Mouse (Mus musculus) hindbrain, embryonic 10.5 days (tissue): Measurements from ENCODE around the gene Ces1c. TPM values are rescaled to one million over a fixed set of nuclear protein-coding genes. Genes with fewer than 3 reads are reported as not detected.

Source experiments
- DNase-seq: peaks from one replicate; pipeline ENCODE4 v3.0.0-alpha.2; 2017; ENCODE audit warnings: low spot score
- H3K27ac ChIP-seq: fragments of 300-500 bp; sonication (generic); 2 replicates; pipeline ENCODE4 v1.5.1; 2016; ENCODE audit warnings: mild to moderate bottlenecking, moderate library complexity
- H3K27me3 ChIP-seq: fragments of 300-500 bp; sonication (generic); 2 replicates; pipeline ENCODE4 v1.6.1; 2016; ENCODE audit warnings: mild to moderate bottlenecking; ENCODE audit not compliant: poor library complexity, insufficient read depth, severe bottlenecking
- H3K36me3 ChIP-seq: fragments of 300-500 bp; sonication (generic); 2 replicates; pipeline ENCODE4 v1.6.1; 2016; ENCODE audit warnings: mild to moderate bottlenecking, moderate library complexity
- H3K4me1 ChIP-seq: fragments of 300-500 bp; sonication (generic); replicated peaks from 2 replicates; pipeline ENCODE4 v1.6.1; 2016; ENCODE audit warnings: mild to moderate bottlenecking
- H3K4me3 ChIP-seq: fragments of 300-500 bp; sonication (generic); 2 replicates; pipeline ENCODE4 v1.5.1; 2016; ENCODE audit warnings: mild to moderate bottlenecking, moderate library complexity
- H3K9me3 ChIP-seq: fragments of 300-500 bp; sonication (generic); 2 replicates; pipeline ENCODE4 v1.6.1; 2016; ENCODE audit warnings: mild to moderate bottlenecking, moderate library complexity
- WGBS: fragments of 180-500 bp; shearing (Covaris S2); methylation state at CpG from one replicate; pipeline ENCODE4 v1.1.7; 2016; 5-methylcytosine and 5-hydroxymethylcytosine counted together
- polyA plus RNA-seq: library from polyadenylated mRNA; unstranded; fragments of >200 nt; fragmentation: Nextera tagmentation; extraction: Ambion mirVana; gene quantifications from 2 replicates; pipeline ENCODE4 v1.2.1, GENCODE M21; 2016

Gene Ces1c
- polyA plus RNA-seq = 0.09 TPM in 1 of 2 replicates, not detected in the other

DNA sequence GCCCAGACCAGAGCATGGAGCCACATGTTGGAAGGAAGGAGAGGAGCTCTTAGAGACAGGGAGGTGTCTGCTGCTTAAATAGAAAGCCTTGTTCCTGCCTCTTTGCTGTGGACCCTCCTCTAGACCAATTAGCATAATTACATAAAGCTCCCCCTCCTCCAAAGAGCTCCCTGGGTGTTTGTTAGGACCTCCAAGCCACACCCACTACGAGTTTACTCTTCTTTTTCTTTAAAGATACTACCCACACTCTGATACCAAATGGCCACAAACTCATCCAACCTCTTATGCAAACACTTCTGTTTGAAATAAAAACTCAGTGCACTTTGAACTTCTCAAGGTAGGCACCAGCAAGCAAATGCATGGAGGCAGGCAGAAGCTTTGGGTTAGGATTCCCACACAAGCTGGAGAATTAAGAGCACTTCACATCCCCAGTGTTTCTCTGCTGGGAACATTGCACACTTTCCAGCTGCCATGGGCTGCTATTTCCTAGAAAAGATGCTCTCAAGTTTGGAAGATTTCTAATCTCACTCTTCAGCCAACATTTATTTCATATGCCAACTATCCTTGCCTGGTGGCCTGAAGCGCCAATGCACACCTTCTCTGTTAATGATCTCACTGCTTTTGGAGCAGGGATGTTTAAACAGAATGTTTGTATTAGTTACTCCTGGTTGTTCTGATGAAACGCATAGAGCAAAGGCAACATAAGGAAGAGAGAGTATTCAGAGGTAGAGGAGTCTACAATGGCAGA is at the start of gene Ces1c:
TSS of gene Ces1c (minus strand) at position 51 of the 748 bp plus-strand sequence.
- H3K27ac ChIP-seq = no peak within 1 kb of the TSS
- whole genome bisulfite sequencing = 81% methylated on average over 3 of the region's 3 CpGs
- no peaks in the 10 kb centered on the region for H3K9me3 ChIP-seq
- no peak within 1 kb of the TSS for H3K4me3 ChIP-seq
- no peaks in the 10 kb centered on the region for H3K4me1 ChIP-seq
- no peak for DNase-seq
- H3K36me3 ChIP-seq = no peaks in the 10 kb centered on the region
- H3K27me3 ChIP-seq = no peaks in the 10 kb centered on the region

DNA sequence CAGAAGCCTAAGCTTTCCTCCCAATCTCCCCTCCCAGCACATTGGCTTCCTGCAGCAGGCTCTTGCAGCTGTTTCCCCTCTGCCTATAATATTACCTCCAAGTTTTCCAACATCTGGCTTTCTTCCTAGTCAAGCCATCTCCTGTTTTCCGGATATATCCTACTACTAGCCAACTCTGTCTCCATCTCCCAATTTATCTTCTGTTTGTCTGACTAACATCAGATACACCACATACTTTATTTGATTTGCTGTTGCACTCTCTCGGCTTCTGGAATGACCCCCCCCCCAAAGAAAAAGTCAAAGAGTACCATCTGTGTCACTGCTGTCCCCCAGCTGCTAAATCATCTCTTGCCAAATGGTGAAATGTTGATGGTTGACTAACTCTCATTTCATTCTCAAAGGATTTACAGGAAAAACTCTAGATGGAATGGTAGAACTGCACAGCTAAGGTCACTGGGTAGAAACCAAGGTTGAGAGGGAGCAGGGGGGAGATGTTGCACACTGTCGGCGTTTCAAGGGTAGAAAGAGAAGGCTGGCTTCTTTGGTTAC is 49.6 kb upstream of the Ces1c start:
- Histone ChIP-seq H3K36me3 (no peaks in the 10 kb centered on the region), H3K27ac (no peak overlapping the region), H3K4me3 (no peak overlapping the region), H3K27me3 (no peaks in the 10 kb centered on the region), H3K9me3 (no peaks in the 10 kb centered on the region), H3K4me1 (peaks cover 8% of the 10 kb centered on the region)
- 86% methylated on average over 4 of the region's 4 CpGs for WGBS
- no peak for DNase-seq

DNA sequence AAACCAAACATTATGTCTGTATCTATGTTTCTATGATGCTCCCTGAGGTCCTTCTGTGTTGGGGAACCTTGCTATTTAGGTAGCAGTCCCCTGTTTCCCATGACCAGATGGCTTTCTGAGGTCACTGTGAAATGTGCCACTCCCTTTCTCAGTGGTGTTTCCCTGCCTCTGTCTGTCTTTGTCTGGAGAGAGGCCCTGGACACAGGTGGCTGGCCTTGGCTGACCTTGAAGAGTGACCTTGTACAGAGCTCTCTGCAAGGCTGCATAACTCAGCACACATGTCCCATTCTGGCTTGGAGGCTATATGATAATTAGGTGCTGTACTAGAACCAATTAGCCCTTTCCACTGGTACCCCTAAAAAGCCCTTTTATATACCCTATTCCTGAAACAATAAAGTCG is 45.5 kb upstream of the Ces1c start:
- DNase-seq = peak; percentile 15
- Histone ChIP-seq H3K36me3 (no peaks in the 10 kb centered on the region), H3K4me3 (no peak overlapping the region), H3K27ac (no peak overlapping the region), H3K4me1 (peaks cover 8% of the 10 kb centered on the region), H3K27me3 (no peaks in the 10 kb centered on the region), H3K9me3 (no peaks in the 10 kb centered on the region)
- 46% methylated on average over 1 of the region's 1 CpGs for WGBS

DNA sequence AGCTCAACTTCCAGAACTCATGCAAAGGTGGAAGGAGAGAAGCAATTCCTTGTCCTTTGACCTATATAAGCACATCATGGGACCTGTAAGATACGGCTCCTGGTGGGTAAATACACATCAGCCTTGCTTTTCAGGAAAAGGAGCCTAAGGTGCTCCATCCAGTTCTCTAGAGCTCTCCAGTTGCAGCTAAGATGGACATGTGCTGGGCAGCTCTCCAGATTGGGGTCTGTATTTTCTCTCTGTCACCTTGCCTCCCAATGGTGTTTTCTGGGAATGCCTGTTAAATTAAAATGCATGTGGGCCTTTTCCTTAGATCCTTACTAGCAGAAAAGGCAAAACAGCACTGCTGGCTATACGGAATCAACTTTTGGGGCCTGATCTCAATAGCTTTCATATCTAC is 43.5 kb upstream of the Ces1c start:
- Histone ChIP-seq H3K4me3 (no peak overlapping the region), H3K9me3 (no peaks in the 10 kb centered on the region), H3K4me1 (peaks cover 8% of the 10 kb centered on the region), H3K36me3 (no peaks in the 10 kb centered on the region), H3K27ac (no peak overlapping the region), H3K27me3 (no peaks in the 10 kb centered on the region)
- DNase-seq = no peak
- WGBS = 93% methylated on average over 2 of the region's 2 CpGs

DNA sequence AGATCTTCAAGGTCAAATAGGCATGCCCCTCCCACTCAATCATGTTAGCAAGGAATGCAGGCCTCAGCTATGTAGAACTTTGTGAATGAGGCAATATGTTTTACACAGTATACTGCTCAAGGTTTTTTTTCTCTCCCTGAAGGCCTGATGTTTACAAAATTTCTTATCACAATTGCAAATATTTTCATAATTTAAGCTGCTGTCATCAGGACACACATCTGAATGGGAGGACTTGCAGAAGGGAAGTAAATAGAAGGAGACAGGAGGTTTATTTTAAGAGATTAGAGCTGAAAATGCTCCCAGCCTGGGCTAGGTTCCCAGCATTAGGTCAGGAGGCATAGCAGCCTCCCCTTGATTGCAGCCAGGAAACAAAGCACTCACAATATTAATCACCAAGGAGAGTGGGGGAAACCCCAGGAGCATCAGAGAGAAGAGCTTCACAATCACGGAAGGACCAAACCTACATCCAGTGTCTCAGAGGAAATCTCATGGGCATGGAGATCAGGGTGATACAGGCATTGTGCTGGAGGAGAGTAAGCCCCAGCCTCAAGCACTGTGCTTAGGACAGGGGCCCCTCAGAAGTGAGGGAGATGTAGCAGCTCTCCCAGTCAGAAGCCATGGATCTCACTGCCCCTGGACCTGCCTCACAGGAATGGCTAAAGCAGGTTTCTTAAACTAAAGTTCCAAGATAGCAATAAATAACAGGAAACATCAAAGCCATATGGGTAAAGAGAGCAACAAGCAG is 40.9 kb upstream of the Ces1c start:
- H3K27ac ChIP-seq = no peak overlapping the region
- DNase-seq = no peak
- WGBS = 66% methylated on average over 1 of the region's 1 CpGs

DNA sequence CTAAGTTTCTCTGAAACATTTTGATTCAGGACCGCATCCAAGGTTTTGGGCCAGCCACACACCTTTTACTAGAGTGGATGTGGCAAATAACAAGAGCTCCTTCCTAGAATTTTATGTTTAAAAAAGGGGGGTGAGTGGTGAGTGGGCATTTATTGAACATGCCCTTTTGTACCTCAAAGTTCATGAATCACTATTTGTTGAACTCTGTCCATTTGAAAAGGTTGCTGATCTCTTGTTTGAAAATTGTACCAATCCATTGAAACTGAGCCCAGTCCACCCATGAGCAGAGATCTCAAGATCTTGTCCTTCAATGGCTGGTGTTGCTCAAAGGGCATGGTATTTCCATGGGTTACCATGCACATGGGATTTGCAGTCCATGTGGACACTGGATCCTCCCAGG is 32.3 kb upstream of the Ces1c start:
- Histone ChIP-seq H3K27ac (no peak overlapping the region), H3K36me3 (no peaks in the 10 kb centered on the region), H3K4me3 (no peak overlapping the region), H3K4me1 (no peaks in the 10 kb centered on the region), H3K9me3 (no peaks in the 10 kb centered on the region), H3K27me3 (no peaks in the 10 kb centered on the region)
- DNase-seq = no peak
- 88% methylated on average over 1 of the region's 1 CpGs for WGBS

More for the DNA sequence above, 40.9 kb upstream of the Ces1c start:
- Histone ChIP-seq H3K36me3 (no peaks in the 10 kb centered on the region), H3K9me3 (no peaks in the 10 kb centered on the region), H3K27me3 (no peaks in the 10 kb centered on the region), H3K4me3 (no peak overlapping the region), H3K4me1 (peaks cover 8% of the 10 kb centered on the region)

DNA sequence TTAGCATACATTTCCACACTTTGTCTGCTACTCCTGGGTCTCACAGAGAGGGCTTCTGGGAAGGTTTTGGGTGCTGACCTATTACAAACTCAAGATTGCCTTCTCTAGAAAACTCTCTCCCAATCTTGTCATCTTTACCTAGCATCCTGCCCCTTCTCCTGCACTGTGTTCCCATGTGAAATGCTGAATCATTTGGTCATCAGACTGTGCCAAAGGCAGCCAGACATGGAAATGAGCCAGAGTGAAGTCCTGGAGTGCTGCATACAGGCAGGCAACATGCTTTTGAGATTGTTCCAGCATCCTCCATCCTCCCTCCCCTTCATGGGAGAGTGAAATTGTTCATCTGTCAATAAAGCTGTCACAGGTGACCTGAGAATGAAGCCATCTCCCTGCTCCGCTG is 20.3 kb upstream of the Ces1c start:
- no peak for DNase-seq
- Histone ChIP-seq H3K4me1 (no peaks in the 10 kb centered on the region), H3K36me3 (no peaks in the 10 kb centered on the region), H3K9me3 (no peaks in the 10 kb centered on the region), H3K27ac (no peak overlapping the region), H3K27me3 (no peaks in the 10 kb centered on the region), H3K4me3 (no peak overlapping the region)
- WGBS = 93% methylated on average over 1 of the region's 1 CpGs

DNA sequence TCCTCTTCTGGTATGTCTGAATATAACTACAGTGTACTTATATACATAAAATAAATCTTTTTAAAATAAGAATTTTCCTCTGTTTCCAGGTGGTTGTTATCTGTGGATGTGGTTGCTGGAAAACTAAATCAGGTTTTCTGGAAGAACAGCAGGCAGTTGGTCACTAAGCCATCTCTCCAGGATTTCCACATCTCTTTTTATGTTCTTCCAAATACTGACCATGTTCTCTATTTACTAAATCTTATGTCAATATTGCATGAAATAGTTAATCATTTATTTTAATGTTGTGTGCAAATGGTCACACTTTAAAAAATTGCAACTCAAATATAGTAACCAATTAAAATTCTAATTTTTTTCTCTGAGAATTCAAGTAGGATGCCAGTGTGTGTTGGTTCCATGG is 16.2 kb upstream of the Ces1c start:
- no peaks in the 10 kb centered on the region for H3K4me1 ChIP-seq
- H3K36me3 ChIP-seq = no peaks in the 10 kb centered on the region
- no peak for DNase-seq
- H3K27ac ChIP-seq = no peak overlapping the region
- H3K27me3 ChIP-seq = no peaks in the 10 kb centered on the region
- H3K9me3 ChIP-seq = no peaks in the 10 kb centered on the region
- H3K4me3 ChIP-seq = no peak overlapping the region

DNA sequence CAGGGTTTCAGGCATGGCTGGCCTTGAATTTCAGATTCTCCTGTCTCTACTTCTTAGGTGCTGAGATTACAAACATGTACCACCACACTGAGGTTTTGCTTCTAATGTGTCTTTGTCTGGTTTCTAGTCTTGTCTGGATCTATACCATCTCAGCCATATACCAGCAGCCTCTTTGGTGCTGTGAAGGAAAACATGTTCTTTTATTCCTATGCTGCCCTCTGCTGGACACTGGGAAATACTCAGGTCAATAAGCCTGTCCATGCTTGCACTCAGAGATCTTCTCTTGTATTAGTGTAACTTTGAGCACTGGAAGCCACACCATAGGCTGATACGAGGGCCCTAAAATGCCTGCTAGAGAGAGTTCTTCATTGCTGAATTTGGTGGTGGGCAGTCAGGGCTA is 9.6 kb upstream of the Ces1c start:
- no peak overlapping the region for H3K27ac ChIP-seq

DNA sequence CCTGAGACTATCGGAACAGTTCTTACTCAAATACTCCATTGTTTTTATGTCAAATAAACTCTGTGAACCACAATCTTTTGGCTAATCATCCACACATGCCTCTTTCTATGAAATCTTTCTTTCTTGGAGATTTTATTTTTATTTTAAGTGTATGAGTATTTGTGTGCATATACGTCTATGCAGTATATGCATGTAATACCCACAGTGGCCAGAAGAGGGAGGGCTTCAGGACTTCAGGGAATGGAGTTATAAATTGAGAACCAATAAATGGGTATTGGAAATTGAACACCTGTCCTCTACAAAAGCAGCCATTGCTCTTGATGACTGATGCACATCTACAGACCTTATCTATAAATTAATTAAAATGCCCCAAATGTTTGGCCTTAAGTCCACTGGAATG is 1.1 kb upstream of the Ces1c start:
- Histone ChIP-seq H3K27me3 (no peaks in the 10 kb centered on the region), H3K36me3 (no peaks in the 10 kb centered on the region), H3K9me3 (no peaks in the 10 kb centered on the region), H3K4me3 (no peak overlapping the region), H3K4me1 (no peaks in the 10 kb centered on the region), H3K27ac (no peak overlapping the region)
- DNase-seq = no peak
- WGBS = 90% methylated on average over 2 of the region's 2 CpGs

More for the DNA sequence above, 9.6 kb upstream of the Ces1c start:
- Histone ChIP-seq H3K4me1 (no peaks in the 10 kb centered on the region), H3K27me3 (no peaks in the 10 kb centered on the region), H3K9me3 (no peaks in the 10 kb centered on the region), H3K4me3 (no peak overlapping the region), H3K36me3 (no peaks in the 10 kb centered on the region)
- 48% methylated on average over 1 of the region's 1 CpGs for WGBS
- DNase-seq = peak; percentile 32

DNA sequence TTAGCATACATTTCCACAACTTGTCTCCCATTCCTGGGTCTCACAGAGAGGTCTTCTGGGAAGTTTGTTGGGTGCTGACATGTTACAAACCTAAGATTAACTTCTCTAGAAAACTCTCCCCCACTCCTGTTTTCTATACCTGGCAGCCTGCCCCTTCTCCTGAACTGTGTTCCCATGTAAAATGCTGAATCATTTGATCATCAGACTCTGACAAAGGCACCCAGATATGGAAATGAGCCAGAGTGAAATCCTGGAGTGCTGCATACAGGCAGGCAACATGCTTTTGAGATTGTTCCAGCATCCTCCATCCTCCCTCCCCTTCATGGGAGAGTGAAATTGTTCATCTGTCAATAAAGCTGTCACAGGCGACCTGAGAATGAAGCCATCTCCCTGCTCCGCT is 4.6 kb downstream of the Ces1c start:
- DNase-seq = no peak
- no peak overlapping the region for H3K27ac ChIP-seq
- 80% methylated on average over 2 of the region's 2 CpGs for whole genome bisulfite sequencing

DNA sequence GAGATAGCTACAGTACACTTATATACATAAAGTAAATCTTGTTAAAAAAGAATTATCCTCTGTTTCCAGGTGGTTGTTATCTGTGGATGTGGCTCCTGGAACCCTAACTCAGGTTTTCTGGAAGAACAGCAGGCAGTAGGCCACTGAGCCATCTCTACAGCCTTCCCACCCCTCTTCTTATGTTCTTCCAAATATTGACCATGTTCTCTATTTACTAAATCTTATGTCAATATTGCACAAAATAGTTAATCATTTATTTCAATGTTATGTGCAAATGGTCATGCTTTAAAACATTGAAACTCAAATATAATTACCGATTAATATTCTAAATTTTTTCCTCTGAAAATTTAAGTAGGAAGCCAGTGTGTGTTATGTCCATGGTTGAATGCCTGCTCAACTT is 9.1 kb downstream of the Ces1c start:
- Histone ChIP-seq H3K4me1 (no peaks in the 10 kb centered on the region), H3K27me3 (no peaks in the 10 kb centered on the region), H3K4me3 (no peak overlapping the region), H3K9me3 (no peaks in the 10 kb centered on the region), H3K36me3 (no peaks in the 10 kb centered on the region), H3K27ac (no peak overlapping the region)
- no peak for DNase-seq
- 88% methylated on average over 1 of the region's 1 CpGs for WGBS

More for the DNA sequence above, 4.6 kb downstream of the Ces1c start:
- Histone ChIP-seq H3K36me3 (no peaks in the 10 kb centered on the region), H3K4me1 (no peaks in the 10 kb centered on the region), H3K27me3 (no peaks in the 10 kb centered on the region), H3K4me3 (no peak overlapping the region), H3K9me3 (no peaks in the 10 kb centered on the region)

DNA sequence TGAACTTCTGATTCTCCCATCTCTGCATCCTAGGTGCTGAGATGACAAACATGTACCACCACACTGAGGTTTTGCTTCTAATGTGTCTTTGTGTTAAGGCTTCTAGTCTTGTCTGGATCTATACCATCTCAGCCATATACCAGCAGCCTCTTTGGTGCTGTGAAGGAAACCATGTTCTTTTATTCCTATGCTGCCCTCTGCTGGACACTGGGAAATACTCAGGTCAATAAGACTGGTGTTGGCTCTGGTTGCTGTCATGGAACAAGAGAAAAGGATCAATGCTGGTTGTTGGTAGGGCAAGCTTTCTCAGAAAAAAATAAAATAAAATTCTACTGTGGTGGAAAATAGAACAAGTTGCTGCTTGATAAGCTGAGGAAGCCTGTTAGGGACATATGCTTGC is 35.7 kb downstream of the Ces1c start:
- peak; percentile 52 for DNase-seq
- Histone ChIP-seq H3K27me3 (no peaks in the 10 kb centered on the region), H3K4me1 (no peaks in the 10 kb centered on the region; the same call in 1 of the 2 replicates), H3K4me3 (no peak overlapping the region), H3K27ac (no peak overlapping the region), H3K9me3 (no peaks in the 10 kb centered on the region), H3K36me3 (no peaks in the 10 kb centered on the region)
